Mouse (Mus musculus) right cerebral cortex, postnatal 10 days (tissue): ENCODE measurements at regions not wholly inside any gene's neighbourhood (a gene's known extent, or its start where the extent isn't known, plus 50 kb on each side); places are given as distances from the start of the nearest gene placed in this dataset.
"Not testable (repeated sequence)": the region's sequence is repeated elsewhere in the genome, so short reads cannot be mapped to it uniquely, and the experiment has no call there.

ENCODE experiments used
- DNase-seq, 2 experiments: peaks; one replicate each; pipeline ENCODE4 v3.0.0; 2021; ENCODE audit warnings: low spot score in 2 of 2

GRCm38 (mm10) chr14:19327321-19327720 lies 91.4 kb downstream of the Gm21738 start:
- DNase-seq = no peak

- no peak for DNase-seq
These were observed 107.1 kb downstream of the Gm21738 start for GRCm38 (mm10) chr14:19311614-19312013.

- DNase-seq = not testable (repeated sequence)
These were observed 115.9 kb downstream of the Gm21738 start for GRCm38 (mm10) chr14:19302859-19303258.

- DNase-seq = no peak
These were observed 139.6 kb downstream of the Gm21738 start for GRCm38 (mm10) chr14:19279096-19279495.

GRCm38 (mm10) chr14:19277777-19278385 lies 140.8 kb downstream of the Gm21738 start:
- peak; percentile 14 to 58 for DNase-seq
